Mouse (Mus musculus) liver, adult 2 months (tissue): ENCODE measurements at regions not wholly inside any gene's neighbourhood (a gene's known extent, or its start where the extent isn't known, plus 50 kb on each side); places are given as distances from the start of the nearest gene placed in this dataset.
A peak's percentile ranks its signal among the peaks of the same experiment; 100 is the strongest.

Experiments
- DNase-seq: peaks from one replicate; pipeline ENCODE4 v3.0.0-alpha.2; 2011; ENCODE audit warnings: low read depth, low spot score; ENCODE audit errors: extremely low read depth
- H3K27ac ChIP-seq: fragments of 200-500 bp; replicated peaks from 2 replicates; pipeline ENCODE4 v1.5.1; 2012; ENCODE audit warnings: low read depth, mild to moderate bottlenecking, control low read depth, inconsistent platforms, low read length; ENCODE audit not compliant: insufficient read depth
- H3K27me3 ChIP-seq: fragments of 200-500 bp; 2 replicates; pipeline ENCODE4 v1.6.1; 2012; ENCODE audit warnings: mild to moderate bottlenecking, moderate library complexity, low read length, inconsistent platforms; ENCODE audit not compliant: control insufficient read depth, insufficient read depth
- H3K36me3 ChIP-seq: fragments of 200-500 bp; 2 replicates; pipeline ENCODE4 v1.6.1; 2012; ENCODE audit warnings: low read length, inconsistent platforms; ENCODE audit not compliant: control insufficient read depth, insufficient read depth
- H3K4me1 ChIP-seq: fragments of 200-500 bp; 2 replicates; pipeline ENCODE4 v1.6.1; 2011; ENCODE audit warnings: low read length; ENCODE audit not compliant: control insufficient read depth, insufficient read depth
- H3K4me3 ChIP-seq: fragments of 200-500 bp; 2 replicates; pipeline ENCODE4 v1.5.1; 2011; ENCODE audit warnings: low read depth, mild to moderate bottlenecking, control low read depth, low read length, moderate library complexity; ENCODE audit not compliant: insufficient read depth
- H3K79me2 ChIP-seq: fragments of 200-500 bp; 2 replicates; pipeline ENCODE4 v1.6.1; 2012; ENCODE audit warnings: inconsistent platforms, mild to moderate bottlenecking, low read length, moderate library complexity; ENCODE audit not compliant: control insufficient read depth, insufficient read depth
- H3K9ac ChIP-seq: fragments of 200-500 bp; 2 replicates; pipeline ENCODE4 v1.6.1; 2012; ENCODE audit warnings: low read depth, mild to moderate bottlenecking, control low read depth, inconsistent platforms, low read length
- CTCF ChIP-seq: fragments of 200-500 bp; IDR thresholded peaks from 2 replicates; pipeline ENCODE4 v1.5.1; 2011; ENCODE audit warnings: low read depth, low read length, control low read depth
- POLR2A ChIP-seq: fragments of 200-500 bp; IDR thresholded peaks from 2 replicates; pipeline ENCODE4 v1.6.1; 2011; ENCODE audit warnings: low read length, control low read depth; ENCODE audit not compliant: insufficient read depth; ENCODE audit errors: extremely low read depth
- WGBS: fragments of 180-500 bp; shearing (Covaris S2); methylation state at CpG from one replicate; pipeline ENCODE4 v1.1.7; 2018; 5-methylcytosine and 5-hydroxymethylcytosine counted together

DNA sequence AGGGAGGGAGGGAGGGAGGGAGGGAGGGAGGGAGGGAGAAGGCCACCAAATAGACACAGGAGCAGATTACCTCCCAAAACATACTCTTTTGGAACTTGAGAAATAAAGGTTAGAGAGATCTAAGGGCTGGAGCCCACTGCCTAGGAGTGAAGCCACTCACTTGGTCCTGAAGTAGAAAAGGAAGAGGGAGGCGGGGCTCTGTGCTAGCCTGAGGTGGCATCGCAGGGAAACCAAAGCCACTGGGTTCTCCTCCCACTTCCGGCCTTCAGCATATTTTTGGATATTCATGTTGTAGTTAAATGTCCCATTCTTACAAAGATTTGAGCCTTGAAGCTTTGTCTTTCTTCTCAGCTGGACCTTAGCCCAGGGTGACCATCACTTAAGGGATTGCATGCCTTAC, 147.6 kb downstream of the Rpl14 start:
- H3K9ac ChIP-seq = no peak overlapping the region
- no peak overlapping the region for H3K27ac ChIP-seq
- TF ChIP-seq POLR2A = no peak
- TF ChIP-seq CTCF = no peak
- no peaks in the 10 kb centered on the region for H3K36me3 ChIP-seq
- 91% methylated on average over 3 of the region's 3 CpGs for WGBS
- H3K27me3 ChIP-seq = no peaks in the 10 kb centered on the region
- no peak overlapping the region for H3K4me3 ChIP-seq
- H3K79me2 ChIP-seq = no peaks in the 10 kb centered on the region
- no peak for DNase-seq
- peaks cover 7% of the 10 kb centered on the region for H3K4me1 ChIP-seq

- WGBS = 24% methylated on average over 9 of the region's 9 CpGs
- no peaks in the 10 kb centered on the region for H3K79me2 ChIP-seq
- DNase-seq = peak; percentile 75
- TF ChIP-seq POLR2A = no peak
- no peak for TF ChIP-seq CTCF
- no peak overlapping the region for H3K9ac ChIP-seq
- H3K36me3 ChIP-seq = no peaks in the 10 kb centered on the region
- no peak overlapping the region for H3K27ac ChIP-seq
- no peak overlapping the region; the same call in 1 of the 2 replicates for H3K4me3 ChIP-seq
- H3K4me1 ChIP-seq = peaks cover 7% of the 10 kb centered on the region
- no peaks in the 10 kb centered on the region for H3K27me3 ChIP-seq
Observed at GRCm38 (mm10) chr9:120721451-120722123, 150.3 kb downstream of the Rpl14 start.

- Histone ChIP-seq H3K4me1 (peaks cover 7% of the 10 kb centered on the region), H3K36me3 (no peaks in the 10 kb centered on the region), H3K4me3 (no peak overlapping the region), H3K79me2 (no peaks in the 10 kb centered on the region), H3K27ac (no peak overlapping the region), H3K27me3 (no peaks in the 10 kb centered on the region), H3K9ac (no peak overlapping the region)
- 92% methylated on average over 5 of the region's 5 CpGs for WGBS
- TF ChIP-seq CTCF (no peak), POLR2A (no peak)
- DNase-seq = no peak
Observed at GRCm38 (mm10) chr9:120723026-120723425, 151.8 kb downstream of the Rpl14 start.

- Histone ChIP-seq H3K9ac (no peak overlapping the region), H3K4me3 (no peak overlapping the region), H3K36me3 (no peaks in the 10 kb centered on the region), H3K27ac (no peak overlapping the region), H3K4me1 (no peaks in the 10 kb centered on the region), H3K79me2 (no peaks in the 10 kb centered on the region), H3K27me3 (no peaks in the 10 kb centered on the region)
- TF ChIP-seq CTCF = no peak
- 81% methylated on average over 8 of the region's 8 CpGs for WGBS
- no peak for DNase-seq
Observed at GRCm38 (mm10) chr9:120731952-120732622, 160.8 kb downstream of the Rpl14 start.

DNA sequence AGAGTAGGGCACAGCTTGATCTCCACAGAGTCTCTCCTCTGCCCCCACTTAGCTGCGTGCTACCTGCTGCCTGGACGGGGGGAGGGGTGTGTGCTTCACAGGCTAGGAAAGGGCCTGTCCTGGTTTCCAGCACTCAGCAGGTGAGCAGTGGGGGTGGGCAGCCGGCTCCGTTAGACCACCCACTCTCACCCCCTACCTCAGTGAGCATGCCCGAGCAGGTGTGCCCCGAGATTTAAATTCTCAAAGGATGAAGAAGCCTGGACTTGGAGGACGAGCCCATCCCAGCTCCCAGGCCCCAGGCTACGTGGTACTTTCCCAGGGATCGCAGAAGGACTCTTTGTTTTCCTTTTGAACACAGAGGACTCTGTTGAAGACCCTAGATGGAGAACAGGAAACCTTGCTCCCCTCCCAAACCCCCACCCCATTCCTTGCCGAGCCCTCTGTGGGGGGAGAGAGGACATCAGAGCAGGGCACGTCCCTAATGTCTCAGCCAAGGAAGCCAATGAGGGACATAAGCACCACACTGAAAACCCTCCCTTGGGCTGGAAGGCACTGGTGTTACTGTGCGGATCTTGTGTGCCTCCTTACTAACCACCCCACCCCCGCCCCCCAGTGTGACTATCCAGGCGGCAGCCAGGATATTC, 161.5 kb downstream of the Rpl14 start:
- Histone ChIP-seq H3K4me3 (no peak overlapping the region), H3K4me1 (no peaks in the 10 kb centered on the region), H3K36me3 (no peaks in the 10 kb centered on the region), H3K9ac (no peak overlapping the region), H3K79me2 (no peaks in the 10 kb centered on the region), H3K27ac (no peak overlapping the region), H3K27me3 (no peaks in the 10 kb centered on the region)
- no peak for DNase-seq
- TF ChIP-seq CTCF = no peak
- TF ChIP-seq POLR2A = no peak
- 85% methylated on average over 14 of the region's 14 CpGs for WGBS

GRCm38 (mm10) chr9:120733681-120734465, 162.6 kb downstream of the Rpl14 start:
- no peaks in the 10 kb centered on the region for H3K79me2 ChIP-seq
- H3K4me3 ChIP-seq = no peak overlapping the region
- no peaks in the 10 kb centered on the region for H3K36me3 ChIP-seq
- no peak overlapping the region for H3K27ac ChIP-seq
- TF ChIP-seq POLR2A (no peak), CTCF (no peak)
- no peak for DNase-seq
- H3K27me3 ChIP-seq = no peaks in the 10 kb centered on the region
- no peak overlapping the region for H3K9ac ChIP-seq
- no peaks in the 10 kb centered on the region for H3K4me1 ChIP-seq
- 80% methylated on average over 11 of the region's 11 CpGs for WGBS
